Mouse (Mus musculus) splenic B cell, adult 2 months (primary cell): ENCODE results near the gene Cfap69.
"Not testable (repeated sequence)": the region's sequence is repeated elsewhere in the genome, so short reads cannot be mapped to it uniquely, and the experiment has no call there.

ENCODE experiments used
- DNase-seq: peaks from one replicate; pipeline ENCODE4 v3.0.0-alpha.2; 2011; ENCODE audit warnings: low read depth, low spot score
- H3K27me3 ChIP-seq: 2 replicates; pipeline ENCODE4 v1.6.1; 2012; ENCODE audit warnings: mild to moderate bottlenecking, low read length, moderate library complexity, mixed read lengths; ENCODE audit not compliant: control insufficient read depth, poor library complexity, insufficient read depth, severe bottlenecking
- H3K36me3 ChIP-seq: 2 replicates; pipeline ENCODE4 v1.6.1; 2012; ENCODE audit warnings: mild to moderate bottlenecking, low read length, moderate library complexity, mixed read lengths; ENCODE audit not compliant: control insufficient read depth, poor library complexity, insufficient read depth, severe bottlenecking

The Cfap69 gene

GRCm38 (mm10) chr5:5663655-5664370, at the start of gene Cfap69:
Cfap69 (minus strand) TSS chr5:5664239.
- DNase-seq, result no peak
- Histone ChIP-seq H3K27me3 (no peaks in the 10 kb centered on the region), H3K36me3 (no peaks in the 10 kb centered on the region)

- no peak for DNase-seq
- Histone ChIP-seq H3K27me3 (no peaks in the 10 kb centered on the region), H3K36me3 (no peaks in the 10 kb centered on the region)
These were observed 47.0 kb upstream of the Cfap69 start for GRCm38 (mm10) chr5:5711032-5711431.

- no peak for DNase-seq
- no peaks in the 10 kb centered on the region for H3K36me3 ChIP-seq
- H3K27me3 ChIP-seq, result no peaks in the 10 kb centered on the region
These were observed 43.6 kb upstream of the Cfap69 start for GRCm38 (mm10) chr5:5707341-5708278.

GRCm38 (mm10) chr5:5705019-5705418, 41.0 kb upstream of the Cfap69 start:
- Histone ChIP-seq H3K36me3 (no peaks in the 10 kb centered on the region), H3K27me3 (no peaks in the 10 kb centered on the region)
- DNase-seq, result no peak

GRCm38 (mm10) chr5:5700386-5700785, 36.3 kb upstream of the Cfap69 start:
- DNase-seq, result no peak

GRCm38 (mm10) chr5:5698830-5699229, 34.8 kb upstream of the Cfap69 start:
- no peak for DNase-seq
- Histone ChIP-seq H3K36me3 (no peaks in the 10 kb centered on the region), H3K27me3 (no peaks in the 10 kb centered on the region)

More at GRCm38 (mm10) chr5:5700386-5700785, 36.3 kb upstream of the Cfap69 start:
- H3K27me3 ChIP-seq, result no peaks in the 10 kb centered on the region
- H3K36me3 ChIP-seq, result no peaks in the 10 kb centered on the region

GRCm38 (mm10) chr5:5695401-5695942, 31.4 kb upstream of the Cfap69 start:
- no peaks in the 10 kb centered on the region for H3K36me3 ChIP-seq
- no peak for DNase-seq
- H3K27me3 ChIP-seq, result no peaks in the 10 kb centered on the region

- DNase-seq, result no peak
- Histone ChIP-seq H3K36me3 (no peaks in the 10 kb centered on the region), H3K27me3 (no peaks in the 10 kb centered on the region)
These were observed 30.1 kb upstream of the Cfap69 start, which contains the start of gene Steap2 for GRCm38 (mm10) chr5:5693956-5694653. Steap2 (minus strand) TSS chr5:5694578.

- DNase-seq, result no peak
- Histone ChIP-seq H3K36me3 (no peaks in the 10 kb centered on the region), H3K27me3 (no peaks in the 10 kb centered on the region)
These were observed 29.5 kb upstream of the Cfap69 start for GRCm38 (mm10) chr5:5693541-5693955.

GRCm38 (mm10) chr5:5692167-5692738, 28.2 kb upstream of the Cfap69 start:
- DNase-seq, result no peak
- H3K27me3 ChIP-seq, result no peaks in the 10 kb centered on the region

GRCm38 (mm10) chr5:5688945-5689540, 25.0 kb upstream of the Cfap69 start:
- Histone ChIP-seq H3K27me3 (no peaks in the 10 kb centered on the region), H3K36me3 (no peaks in the 10 kb centered on the region)
- no peak for DNase-seq

More at GRCm38 (mm10) chr5:5692167-5692738, 28.2 kb upstream of the Cfap69 start:
- no peaks in the 10 kb centered on the region for H3K36me3 ChIP-seq

GRCm38 (mm10) chr5:5688228-5688627, 24.2 kb upstream of the Cfap69 start:
- Histone ChIP-seq H3K36me3 (no peaks in the 10 kb centered on the region), H3K27me3 (no peaks in the 10 kb centered on the region)
- DNase-seq, result no peak

GRCm38 (mm10) chr5:5686973-5687372, 22.9 kb upstream of the Cfap69 start:
- no peak for DNase-seq
- H3K27me3 ChIP-seq, result no peaks in the 10 kb centered on the region
- no peaks in the 10 kb centered on the region for H3K36me3 ChIP-seq

GRCm38 (mm10) chr5:5684946-5685345, 20.9 kb upstream of the Cfap69 start:
- DNase-seq, result not testable (repeated sequence)

More at GRCm38 (mm10) chr5:5684946-5685345, 20.9 kb upstream of the Cfap69 start:
- H3K27me3 ChIP-seq, H3K36me3 ChIP-seq: not testable (repeated sequence)
